Comparison of ENCODE assay signal across 10 mouse cellular contexts in the genomic region with DNA sequence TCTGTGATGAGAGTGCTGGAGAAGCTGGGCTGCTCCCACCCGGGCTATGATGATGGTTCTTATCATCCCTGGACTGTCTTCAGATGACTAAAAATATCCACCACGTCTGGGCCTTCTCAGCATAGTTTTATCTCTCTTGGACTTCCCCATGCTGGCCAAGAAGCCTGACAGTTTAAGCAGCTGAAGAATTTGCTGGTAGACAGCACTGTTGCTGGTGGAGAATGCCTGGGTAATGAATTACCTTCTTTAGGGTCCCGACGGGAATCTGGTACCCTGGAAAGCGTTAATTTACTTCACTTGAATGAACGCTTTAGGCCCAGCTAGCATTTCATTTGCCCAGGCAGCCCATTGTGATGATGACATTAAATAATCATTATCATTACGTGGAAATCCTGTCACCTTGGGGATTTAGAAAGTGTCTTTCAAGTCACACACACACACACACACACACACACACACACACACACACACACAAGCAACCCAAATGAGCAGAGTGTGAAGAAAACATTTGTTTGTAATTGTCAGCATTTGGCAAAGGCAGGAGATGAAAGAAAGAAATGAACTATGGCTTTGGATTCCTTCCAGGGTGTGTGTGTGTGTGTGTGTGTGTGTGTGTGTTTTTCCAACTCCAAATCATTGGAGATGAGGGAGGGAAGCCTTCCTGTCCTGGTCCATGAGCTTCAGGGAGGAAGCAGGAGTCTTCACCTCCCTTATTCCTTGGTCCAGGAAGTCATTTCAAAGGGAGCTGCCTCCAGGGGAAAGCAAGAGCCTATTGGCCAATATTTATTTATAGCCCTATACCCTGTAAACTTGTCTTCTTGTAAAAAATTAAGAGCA.
DNase-seq lines count a peak whose midpoint lies in the region; ATAC-seq and TF ChIP-seq lines count a peak whose summit lies in the region.
"Had no signal": no experiment of that assay in that cellular context is flagged by ENCODE, and none has a peak within 500 bp of the region (broad histone marks: within the 10 kb centered on the region; RNA-seq: fewer than 3 reads in every experiment).

No protein-coding gene starts in this region.

- H3K9ac ChIP-seq in limb, embryonic 14.5 days (ENCODE audit: low read depth, low read length, severe bottlenecking) = no peak overlapping the region

- H3K27me3 ChIP-seq in limb, embryonic 14.5 days (ENCODE audit: control insufficient read depth, insufficient read depth, low read length) = no peaks in the 10 kb centered on the region
- no peaks in the 10 kb centered on the region for H3K27me3 ChIP-seq in limb, embryonic 10.5 days (ENCODE audit: low read depth, poor library complexity, severe bottlenecking)

- no peaks in the 10 kb centered on the region for H3K9me3 ChIP-seq in limb, embryonic 14.5 days (ENCODE audit: control insufficient read depth, low read length)
- no peaks in the 10 kb centered on the region for H3K9me3 ChIP-seq in limb, embryonic 10.5 days (replicated peaks)

- no peak for TF ChIP-seq POLR2A in limb, embryonic 14.5 days (IDR thresholded peaks at IDR 0.05; ENCODE audit: borderline replicate concordance, extremely low read depth, insufficient read depth, insufficient read length)

- DNase-seq in adrenal gland, adult 2 months = peak; percentile 32
- DNase-seq in adrenal gland, postnatal 25 days = no peak
- peak; percentile 20 for DNase-seq in limb, embryonic 14.5 days (ENCODE audit: low spot score)
- no peak for DNase-seq in limb, embryonic 10.5 days (ENCODE audit: low spot score)
- peak; percentile 35 to 39 for DNase-seq in heart, postnatal 10 days
- peak; percentile 7 for DNase-seq in lung, postnatal 14 days
- no peak for DNase-seq in frontal cortex, adult 2 months (ENCODE audit: extremely low spot score in 1 of 2, low spot score in 1 of 2)
- no peak for DNase-seq in B cell, adult 2 months
- DNase-seq: cerebellum, adult 8-10 months had no signal

- H3K27ac ChIP-seq in limb, embryonic 14.5 days (replicated peaks; ENCODE audit: low read depth, low read length) = no peak overlapping the region
- no peak overlapping the region for H3K27ac ChIP-seq in limb, embryonic 10.5 days

- peaks cover 13% of the 10 kb centered on the region for H3K4me1 ChIP-seq in limb, embryonic 14.5 days (ENCODE audit: control insufficient read depth, insufficient read depth, low read length)
- H3K4me1 ChIP-seq in limb, embryonic 10.5 days = peaks cover 3% of the 10 kb centered on the region; the same call in 1 of the 2 replicates

- no peak overlapping the region for H3K4me3 ChIP-seq in limb, embryonic 14.5 days (replicated peaks; ENCODE audit: low read length)
- H3K4me3 ChIP-seq in limb, embryonic 10.5 days = no peak overlapping the region

- no peaks in the 10 kb centered on the region for H3K36me3 ChIP-seq in limb, embryonic 14.5 days (ENCODE audit: control insufficient read depth, insufficient read depth, low read length)
- no peaks in the 10 kb centered on the region for H3K36me3 ChIP-seq in limb, embryonic 10.5 days

- intact Hi-C loops in heart, postnatal 10 days (cut with DNase I) = no loop called here

- ATAC-seq in limb, embryonic 14.5 days (ENCODE audit: low FRiP score, low read depth) = no peak
- ATAC-seq: intestine, postnatal 0 days had no signal

- WGBS in limb, embryonic 14.5 days = 41% methylated on average over 7 of the region's 7 CpGs
- WGBS in limb, embryonic 10.5 days = 49% methylated on average over 7 of the region's 7 CpGs

- no peak overlapping the region for H3K4me2 ChIP-seq in limb, embryonic 14.5 days (replicated peaks; ENCODE audit: low read depth, low read length, severe bottlenecking)

Comparison
In these comparisons a context has a peak if more than half of its experiments do, and no peak if none do; other contexts are left out.
1. DNase-seq: peak in adrenal gland, adult 2 months (single experiment), limb, embryonic 14.5 days (single experiment), heart, postnatal 10 days (2 of 2) and lung, postnatal 14 days (single experiment); none in adrenal gland, postnatal 25 days (single experiment), limb, embryonic 10.5 days (single experiment), frontal cortex, adult 2 months (0 of 2) and B cell, adult 2 months (0 of 2).